Mouse (Mus musculus) embryonic facial prominence, embryonic 13.5 days (tissue): ENCODE results near the gene Tamm41. TPM values are rescaled to one million over a fixed set of nuclear protein-coding genes. Genes with fewer than 3 reads are reported as not detected.

Experiments used
- ATAC-seq: fragments of 200-750 bp; cut with Nextera tagmentation; 2 replicates; pipeline ENCODE4 v1.8.0; 2017; ENCODE audit warnings: low read depth; ENCODE audit not compliant: insufficient number of reproducible peaks, insufficient read depth, low FRiP score, low TSS enrichment
- H3K27ac ChIP-seq: fragments of 300-500 bp; sonication (generic); 2 replicates; pipeline ENCODE4 v1.5.1; 2015; ENCODE audit warnings: moderate library complexity, mild to moderate bottlenecking, inconsistent platforms
- H3K27me3 ChIP-seq: fragments of 300-500 bp; sonication (generic); 2 replicates; pipeline ENCODE4 v1.6.1; 2015; ENCODE audit warnings: mild to moderate bottlenecking, inconsistent platforms
- H3K36me3 ChIP-seq: fragments of 300-500 bp; sonication (generic); 2 replicates; pipeline ENCODE4 v1.6.1; 2015; ENCODE audit warnings: mild to moderate bottlenecking, inconsistent platforms
- H3K4me1 ChIP-seq: fragments of 300-500 bp; sonication (generic); 2 replicates; pipeline ENCODE4 v1.6.1; 2015; ENCODE audit warnings: inconsistent platforms
- H3K4me2 ChIP-seq: fragments of 300-500 bp; sonication (generic); 2 replicates; pipeline ENCODE4 v1.6.1; 2015; ENCODE audit warnings: moderate library complexity, mild to moderate bottlenecking, inconsistent platforms
- H3K4me3 ChIP-seq: fragments of 300-500 bp; sonication (generic); 2 replicates; pipeline ENCODE4 v1.5.1; 2015; ENCODE audit warnings: mild to moderate bottlenecking, inconsistent platforms
- H3K9ac ChIP-seq: fragments of 300-500 bp; sonication (generic); 2 replicates; pipeline ENCODE4 v1.6.1; 2015; ENCODE audit warnings: mild to moderate bottlenecking, inconsistent platforms
- H3K9me3 ChIP-seq: fragments of 300-500 bp; sonication (generic); 2 replicates; pipeline ENCODE4 v1.6.1; 2016; ENCODE audit warnings: inconsistent platforms
- WGBS: fragments of 180-500 bp; shearing (Covaris S2); methylation state at CpG from one replicate; pipeline ENCODE4 v1.1.7; 2015; ENCODE audit warnings: mixed read lengths; 5-methylcytosine and 5-hydroxymethylcytosine counted together
- polyA plus RNA-seq: library from polyadenylated mRNA; unstranded; fragments of >200 nt; fragmentation: Nextera tagmentation; extraction: Ambion mirVana; gene quantifications from 2 replicates; pipeline ENCODE4 v1.2.1, GENCODE M21; 2015

The Tamm41 gene
- polyA plus RNA-seq, 1 experiment from 2014 or later = 66.2 TPM

DNA sequence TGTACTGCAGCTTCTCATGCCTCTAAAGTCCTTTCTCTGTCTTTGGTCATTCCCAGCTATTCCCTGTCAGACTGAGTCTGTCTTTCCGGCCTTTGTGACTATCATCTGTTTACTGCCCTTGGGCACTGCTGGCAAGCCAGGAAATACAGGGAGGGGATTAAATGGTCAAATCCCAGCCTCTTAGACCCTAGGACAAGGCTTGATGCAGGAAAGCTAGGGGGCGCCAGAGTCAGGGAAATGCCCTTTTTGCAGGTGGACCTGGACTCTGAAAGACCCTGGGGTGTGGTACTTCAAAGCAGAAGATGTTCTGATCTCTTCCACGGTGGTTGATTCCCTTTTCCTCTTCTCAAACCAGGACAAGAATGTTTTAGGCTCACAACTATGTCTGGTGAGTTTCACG lies 11.3 kb upstream of the Tamm41 start:
- H3K36me3 ChIP-seq = no peaks in the 10 kb centered on the region
- H3K27me3 ChIP-seq = no peaks in the 10 kb centered on the region
- no peaks in the 10 kb centered on the region for H3K9me3 ChIP-seq
- no peak for ATAC-seq
- no peak overlapping the region for H3K27ac ChIP-seq
- no peaks in the 10 kb centered on the region for H3K4me1 ChIP-seq
- no peak overlapping the region for H3K9ac ChIP-seq
- no peak overlapping the region for H3K4me2 ChIP-seq
- 18% methylated on average over 4 of the region's 4 CpGs for WGBS
- no peak overlapping the region for H3K4me3 ChIP-seq

GRCm38 (mm10) chr6:115047816-115048215 lies 10.1 kb upstream of the Tamm41 start:
- no peak overlapping the region for H3K9ac ChIP-seq
- H3K9me3 ChIP-seq = no peaks in the 10 kb centered on the region
- no peak overlapping the region for H3K4me2 ChIP-seq
- H3K27ac ChIP-seq = no peak overlapping the region
- 67% methylated on average over 1 of the region's 2 CpGs for WGBS
- H3K36me3 ChIP-seq = no peaks in the 10 kb centered on the region
- H3K4me1 ChIP-seq = no peaks in the 10 kb centered on the region
- H3K27me3 ChIP-seq = no peaks in the 10 kb centered on the region
- ATAC-seq = no peak
- no peak overlapping the region for H3K4me3 ChIP-seq

DNA sequence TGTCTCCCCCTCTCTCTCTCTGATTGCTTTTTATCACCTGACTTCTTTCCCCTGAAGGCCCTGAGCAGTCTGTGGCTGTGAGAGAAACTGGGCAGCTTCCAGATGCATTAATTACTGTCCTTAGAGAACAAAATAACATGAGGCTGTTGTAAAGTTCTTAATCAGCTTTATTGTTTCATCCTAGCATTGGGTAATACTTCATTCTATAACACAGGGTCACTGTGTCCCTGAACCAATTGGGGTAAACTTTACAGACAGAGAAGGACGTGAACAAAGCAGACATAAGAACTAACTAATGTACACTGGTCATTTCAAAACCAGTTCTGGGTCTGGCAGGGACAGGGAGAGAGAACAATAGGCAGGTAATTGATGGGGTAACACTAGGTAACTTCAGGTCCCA lies 8.4 kb upstream of the Tamm41 start:
- Histone ChIP-seq H3K4me1 (no peaks in the 10 kb centered on the region), H3K27me3 (no peaks in the 10 kb centered on the region), H3K9ac (no peak overlapping the region), H3K27ac (no peak overlapping the region), H3K36me3 (no peaks in the 10 kb centered on the region), H3K4me2 (no peak overlapping the region), H3K9me3 (no peaks in the 10 kb centered on the region), H3K4me3 (no peak overlapping the region)
- 54% methylated on average over 1 of the region's 1 CpGs for WGBS
- ATAC-seq = no peak

DNA sequence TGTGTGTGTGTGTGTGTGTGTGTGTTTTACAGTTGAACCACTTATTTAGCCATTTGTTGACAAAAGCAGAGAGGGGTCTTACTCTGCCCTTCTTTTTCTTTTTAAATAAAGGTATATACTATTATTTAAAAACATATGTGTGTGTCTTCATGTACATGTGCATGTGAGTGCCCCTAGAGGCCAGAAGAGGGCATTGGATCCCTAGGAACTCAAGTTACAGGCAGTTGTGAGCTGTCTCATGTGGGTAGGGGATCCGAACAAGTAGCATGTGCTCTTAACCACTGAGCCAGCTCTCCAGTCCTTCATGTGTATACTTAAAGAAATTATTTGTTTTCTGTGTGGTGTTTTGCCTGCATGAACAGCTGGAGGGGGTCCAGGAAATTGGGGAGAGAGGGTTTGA lies 7.0 kb upstream of the Tamm41 start:
- H3K27ac ChIP-seq = no peak overlapping the region
- no peak for ATAC-seq
- no peaks in the 10 kb centered on the region for H3K36me3 ChIP-seq
- no peaks in the 10 kb centered on the region for H3K9me3 ChIP-seq
- no peaks in the 10 kb centered on the region for H3K27me3 ChIP-seq
- no peaks in the 10 kb centered on the region for H3K4me1 ChIP-seq
- H3K4me2 ChIP-seq = no peak overlapping the region
- H3K4me3 ChIP-seq = no peak overlapping the region
- H3K9ac ChIP-seq = no peak overlapping the region
- 39% methylated on average over 1 of the region's 1 CpGs for WGBS

DNA sequence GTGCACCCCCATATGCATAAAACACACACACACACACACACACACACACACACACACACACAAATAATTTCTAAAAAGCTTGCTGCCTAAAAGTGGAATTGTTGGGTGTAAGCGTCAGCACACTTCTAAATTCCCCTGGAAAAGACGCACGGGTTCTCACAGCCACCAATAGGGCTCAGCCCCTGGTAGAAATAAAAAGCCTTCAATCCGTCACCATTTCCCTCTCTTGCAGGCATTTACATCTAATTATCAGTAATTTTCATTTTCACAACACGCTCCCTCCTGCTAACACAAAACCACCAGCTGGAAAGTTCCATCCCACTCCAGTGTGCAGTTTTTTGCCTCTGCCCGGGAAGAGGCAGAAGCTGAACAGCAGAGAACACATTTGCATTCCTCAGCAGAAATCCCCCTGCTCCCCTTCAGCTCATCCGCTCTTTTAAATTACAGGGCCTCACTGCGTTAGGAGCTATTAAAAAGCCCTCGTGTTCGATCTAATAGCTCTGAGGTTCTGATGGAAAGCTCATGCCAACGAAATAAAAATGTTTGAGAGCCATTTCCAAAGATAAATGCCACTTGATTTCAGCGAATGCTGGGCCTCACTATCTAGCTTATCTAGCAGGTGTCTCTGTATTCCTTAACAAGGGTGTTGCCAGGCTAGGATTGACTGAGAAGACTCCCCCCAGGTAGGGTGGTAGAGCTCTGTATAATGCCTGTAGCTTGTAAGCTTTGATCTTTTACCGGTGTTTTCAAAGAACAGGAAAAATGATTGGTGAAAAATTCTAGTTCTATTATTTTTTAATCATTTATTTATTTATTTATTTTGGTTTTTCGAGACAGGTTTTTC lies 6.2 kb upstream of the Tamm41 start:
- H3K9me3 ChIP-seq = no peaks in the 10 kb centered on the region
- no peak overlapping the region for H3K27ac ChIP-seq
- 66% methylated on average over 14 of the region's 14 CpGs for WGBS
- ATAC-seq = no peak
- no peaks in the 10 kb centered on the region for H3K27me3 ChIP-seq
- H3K4me2 ChIP-seq = no peak overlapping the region
- H3K9ac ChIP-seq = no peak overlapping the region
- no peak overlapping the region for H3K4me3 ChIP-seq
- no peaks in the 10 kb centered on the region for H3K36me3 ChIP-seq
- no peaks in the 10 kb centered on the region for H3K4me1 ChIP-seq

- WGBS = 41% methylated on average over 10 of the region's 10 CpGs
- H3K36me3 ChIP-seq = no peaks in the 10 kb centered on the region
- no peaks in the 10 kb centered on the region for H3K9me3 ChIP-seq
- H3K4me1 ChIP-seq = no peaks in the 10 kb centered on the region
- H3K27ac ChIP-seq = no peak overlapping the region
- ATAC-seq = no peak
- H3K4me2 ChIP-seq = no peak overlapping the region
- no peak overlapping the region for H3K4me3 ChIP-seq
- H3K27me3 ChIP-seq = no peaks in the 10 kb centered on the region
- H3K9ac ChIP-seq = no peak overlapping the region
Observed at GRCm38 (mm10) chr6:115042609-115043008, 4.9 kb upstream of the Tamm41 start.

DNA sequence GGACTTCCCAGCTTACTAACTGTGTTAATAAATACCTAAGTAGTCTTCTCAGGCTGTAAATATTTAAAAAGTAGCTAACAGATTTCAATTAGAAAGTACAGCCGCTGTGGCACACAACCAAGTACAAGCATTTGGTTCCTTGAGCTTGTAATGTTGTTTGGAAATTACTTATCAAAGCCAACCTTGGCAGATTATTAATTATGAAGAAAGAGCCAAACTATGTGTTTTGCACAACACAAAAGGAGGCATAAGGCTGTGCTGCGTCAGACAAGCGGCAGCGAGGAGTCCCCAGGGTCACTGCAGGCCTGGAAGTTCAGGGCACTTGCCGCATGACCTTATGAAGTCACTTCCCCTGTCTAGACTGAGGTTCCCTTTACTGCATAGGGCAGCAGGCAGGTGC lies 4.2 kb downstream of the Tamm41 start:
- Histone ChIP-seq H3K4me2 (no peak overlapping the region), H3K27ac (no peak overlapping the region), H3K27me3 (no peaks in the 10 kb centered on the region), H3K9me3 (no peaks in the 10 kb centered on the region; the same call in 1 of the 2 replicates), H3K9ac (no peak overlapping the region), H3K36me3 (peaks cover 51% of the 10 kb centered on the region), H3K4me1 (peaks cover 15% of the 10 kb centered on the region), H3K4me3 (no peak overlapping the region)
- no peak for ATAC-seq
- WGBS = 97% methylated on average over 5 of the region's 5 CpGs

DNA sequence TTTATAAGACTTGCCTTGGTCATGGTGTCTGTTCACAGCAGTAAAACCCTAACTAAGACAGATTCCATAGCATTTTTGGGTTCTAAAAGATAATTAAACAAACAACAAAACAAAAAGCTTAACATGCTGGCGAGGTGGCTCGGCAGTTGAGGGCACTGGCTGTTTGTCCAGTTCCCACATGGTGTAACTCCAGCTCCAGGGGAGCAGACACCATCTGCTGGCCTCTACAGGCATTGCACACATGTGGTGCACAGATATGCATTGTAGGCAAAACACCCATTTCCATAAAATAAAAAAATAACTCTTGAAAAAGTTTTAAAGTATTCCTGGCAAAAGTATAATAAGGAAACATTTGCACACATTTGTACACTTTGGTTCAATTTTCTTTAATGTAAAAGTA lies 7.6 kb downstream of the Tamm41 start:
- no peak overlapping the region for H3K27ac ChIP-seq
- peaks cover 70% of the 10 kb centered on the region for H3K36me3 ChIP-seq
- ATAC-seq = no peak
- H3K9me3 ChIP-seq = no peaks in the 10 kb centered on the region; the same call in 1 of the 2 replicates
- WGBS = 73% methylated on average over 2 of the region's 2 CpGs
- H3K4me3 ChIP-seq = no peak overlapping the region
- H3K27me3 ChIP-seq = no peaks in the 10 kb centered on the region
- H3K9ac ChIP-seq = no peak overlapping the region
- H3K4me2 ChIP-seq = no peak overlapping the region
- H3K4me1 ChIP-seq = no peaks in the 10 kb centered on the region

DNA sequence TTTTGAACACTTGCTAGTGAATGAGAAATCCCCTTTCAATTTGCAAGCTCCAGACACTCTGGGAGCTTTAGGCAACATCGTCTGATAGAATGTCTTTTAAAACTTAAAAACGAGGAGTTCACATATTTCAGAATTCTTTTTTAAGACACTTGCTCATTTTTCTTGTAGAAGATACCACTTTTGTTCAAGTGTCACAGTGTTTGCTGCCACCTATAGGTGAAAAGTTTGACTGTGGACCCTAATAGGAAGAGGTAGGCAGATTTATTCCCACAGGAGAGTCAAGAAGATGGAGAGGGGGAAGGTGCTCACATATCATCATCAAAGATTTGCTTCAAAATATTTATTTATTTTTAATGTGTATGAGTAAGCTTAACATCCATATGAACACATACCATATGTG lies 8.4 kb downstream of the Tamm41 start:
- Histone ChIP-seq H3K4me2 (no peak overlapping the region), H3K27me3 (no peaks in the 10 kb centered on the region), H3K27ac (no peak overlapping the region), H3K4me3 (no peak overlapping the region), H3K9me3 (no peaks in the 10 kb centered on the region; the same call in 1 of the 2 replicates), H3K36me3 (peaks cover 73% of the 10 kb centered on the region), H3K4me1 (no peaks in the 10 kb centered on the region), H3K9ac (no peak overlapping the region)
- ATAC-seq = no peak
- 69% methylated on average over 2 of the region's 2 CpGs for WGBS

DNA sequence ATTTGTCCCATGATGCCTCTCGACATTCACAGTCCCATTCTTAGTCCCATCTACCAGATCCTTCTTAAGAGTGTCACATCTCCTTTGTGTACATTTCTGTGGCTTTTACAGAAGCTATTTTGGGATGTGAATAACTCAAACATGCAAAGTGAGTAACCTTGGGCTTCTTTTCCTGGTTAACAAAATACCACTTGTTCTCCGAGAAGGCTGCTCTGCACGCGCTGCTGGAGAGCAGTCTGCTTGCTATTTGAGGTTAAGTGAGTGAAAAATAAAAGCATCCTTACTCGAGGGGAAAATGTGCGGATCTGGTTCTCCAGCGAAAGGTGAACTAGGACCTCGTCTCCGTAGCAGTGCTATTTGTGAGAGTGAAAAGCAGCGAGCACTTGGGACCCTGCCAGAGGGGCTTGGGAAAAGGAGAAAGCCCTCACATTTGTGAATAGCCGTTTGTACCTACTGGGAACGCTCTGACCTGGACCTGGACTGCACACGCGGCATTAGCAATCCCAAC lies 10.1 kb downstream of the Tamm41 start:
- 86% methylated on average over 14 of the region's 14 CpGs for WGBS
- peaks cover 73% of the 10 kb centered on the region for H3K36me3 ChIP-seq
- no peak for ATAC-seq

GRCm38 (mm10) chr6:115022876-115023275 lies 14.8 kb downstream of the Tamm41 start:
- WGBS = 90% methylated on average over 9 of the region's 9 CpGs

More for the DNA sequence above, 10.1 kb downstream of the Tamm41 start:
- Histone ChIP-seq H3K4me3 (no peak overlapping the region), H3K4me1 (no peaks in the 10 kb centered on the region), H3K9me3 (no peaks in the 10 kb centered on the region; the same call in 1 of the 2 replicates), H3K9ac (no peak overlapping the region), H3K4me2 (no peak overlapping the region), H3K27me3 (no peaks in the 10 kb centered on the region), H3K27ac (0 out of 2 replicates have a peak overlapping the region, but pooled peaks have one; percentile 16)

GRCm38 (mm10) chr6:115015461-115015860 lies 22.2 kb downstream of the Tamm41 start:
- 90% methylated on average over 13 of the region's 13 CpGs for WGBS
- H3K4me1 ChIP-seq = peaks cover 10% of the 10 kb centered on the region
- no peaks in the 10 kb centered on the region for H3K9me3 ChIP-seq
- no peak overlapping the region for H3K4me3 ChIP-seq
- no peak for ATAC-seq
- H3K36me3 ChIP-seq = peaks cover 63% of the 10 kb centered on the region
- H3K27me3 ChIP-seq = no peaks in the 10 kb centered on the region
- no peak overlapping the region for H3K9ac ChIP-seq
- no peak overlapping the region for H3K27ac ChIP-seq
- H3K4me2 ChIP-seq = no peak overlapping the region

More at GRCm38 (mm10) chr6:115022876-115023275, 14.8 kb downstream of the Tamm41 start:
- Histone ChIP-seq H3K9me3 (no peaks in the 10 kb centered on the region), H3K4me3 (no peak overlapping the region), H3K4me2 (no peak overlapping the region), H3K4me1 (no peaks in the 10 kb centered on the region), H3K27ac (no peak overlapping the region), H3K9ac (no peak overlapping the region), H3K27me3 (no peaks in the 10 kb centered on the region), H3K36me3 (peaks cover 74% of the 10 kb centered on the region)
- no peak for ATAC-seq
